Mouse (Mus musculus) liver, embryonic 12.5 days (tissue): ENCODE measurements around the gene Ushbp1. TPM values are rescaled to one million over a fixed set of nuclear protein-coding genes. Genes with fewer than 3 reads are reported as not detected.

Experiments used
- ATAC-seq: fragments of 200-750 bp; cut with Nextera tagmentation; 2 replicates; pipeline ENCODE4 v1.8.0; 2017; ENCODE audit warnings: moderate number of reproducible peaks, mild to moderate bottlenecking, moderate library complexity
- H3K27ac ChIP-seq: fragments of 300-500 bp; sonication (generic); 2 replicates; pipeline ENCODE4 v1.5.1; 2016; ENCODE audit warnings: mild to moderate bottlenecking
- H3K27me3 ChIP-seq: fragments of 300-500 bp; sonication (generic); replicated peaks from 2 replicates; pipeline ENCODE4 v1.6.1; 2016; ENCODE audit warnings: mild to moderate bottlenecking, moderate library complexity
- H3K36me3 ChIP-seq: fragments of 300-500 bp; sonication (generic); 2 replicates; pipeline ENCODE4 v1.6.1; 2016; ENCODE audit warnings: mild to moderate bottlenecking, moderate library complexity
- H3K4me1 ChIP-seq: fragments of 300-500 bp; sonication (generic); 2 replicates; pipeline ENCODE4 v1.6.1; 2016
- H3K4me2 ChIP-seq: fragments of 300-500 bp; sonication (generic); 2 replicates; pipeline ENCODE4 v1.6.1; 2016; ENCODE audit warnings: mild to moderate bottlenecking, moderate library complexity
- H3K4me3 ChIP-seq: fragments of 300-500 bp; sonication (generic); 2 replicates; pipeline ENCODE4 v1.5.1; 2016; ENCODE audit warnings: mild to moderate bottlenecking, moderate library complexity
- H3K9ac ChIP-seq: fragments of 300-500 bp; sonication (generic); 2 replicates; pipeline ENCODE4 v1.6.1; 2016; ENCODE audit warnings: mild to moderate bottlenecking, moderate library complexity
- H3K9me3 ChIP-seq: fragments of 300-500 bp; sonication (generic); replicated peaks from 2 replicates; pipeline ENCODE4 v1.6.1; 2016; ENCODE audit warnings: mild to moderate bottlenecking, moderate library complexity
- WGBS: fragments of 180-500 bp; shearing (Covaris S2); methylation state at CpG from one replicate; pipeline ENCODE4 v1.1.7; 2016; ENCODE audit not compliant: insufficient replicate concordance; 5-methylcytosine and 5-hydroxymethylcytosine counted together
- polyA plus RNA-seq: library from polyadenylated mRNA; unstranded; fragments of >200 nt; fragmentation: Nextera tagmentation; extraction: Ambion mirVana; gene quantifications from 2 replicates; pipeline ENCODE4 v1.2.1, GENCODE M21; 2016

Gene Ushbp1
- polyA plus RNA-seq, 1 experiment from 2014 or later, result 3.6 TPM

DNA sequence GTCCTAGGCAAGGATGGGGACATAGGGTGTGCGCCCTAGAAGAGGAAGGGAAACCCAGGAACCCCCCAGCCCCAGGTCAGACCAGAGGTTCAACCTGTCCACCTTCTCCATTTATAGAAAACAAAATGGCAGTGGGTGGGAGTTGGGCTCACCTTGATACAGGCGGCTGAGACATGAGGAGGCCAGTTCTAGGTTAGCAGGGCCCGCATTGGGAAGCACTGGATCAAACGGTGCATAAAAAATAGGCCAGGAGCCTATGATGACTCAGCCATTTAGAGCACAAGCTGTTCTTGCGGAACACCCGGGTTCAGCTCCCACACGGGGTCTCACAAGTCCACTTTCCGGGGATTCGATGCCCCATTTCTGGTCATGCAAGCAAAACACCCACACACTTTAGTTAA lies 9.3 kb upstream of the Ushbp1 start:
- Histone ChIP-seq H3K9me3 (no peaks in the 10 kb centered on the region), H3K4me3 (peak overlapping the region; percentile 92), H3K27ac (peak overlapping the region; percentile 82), H3K4me2 (peak overlapping the region; percentile 86), H3K9ac (peak overlapping the region; percentile 91), H3K4me1 (peaks cover 41% of the 10 kb centered on the region), H3K27me3 (no peaks in the 10 kb centered on the region), H3K36me3 (peaks cover 57% of the 10 kb centered on the region)
- no peak for ATAC-seq
- 62% methylated on average over 9 of the region's 9 CpGs for WGBS

DNA sequence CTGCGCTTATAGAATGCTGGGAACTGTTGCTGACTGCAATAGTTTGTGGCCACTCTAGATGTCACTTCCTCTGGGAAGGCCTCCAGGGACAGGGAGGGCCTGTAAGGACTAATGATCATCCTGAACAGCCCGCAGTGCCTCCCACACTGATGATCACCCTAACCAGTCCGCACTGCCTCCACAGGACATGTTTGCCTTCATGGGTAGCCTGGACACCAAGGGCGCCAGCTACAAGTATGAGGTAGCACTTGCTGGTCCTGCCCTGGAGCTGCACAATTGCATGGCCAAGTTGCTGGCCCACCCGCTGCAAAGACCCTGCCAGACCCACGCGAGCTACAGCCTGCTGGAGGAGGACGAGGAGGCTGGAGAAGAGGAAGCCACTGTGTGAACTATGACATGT lies 8.4 kb upstream of the Ushbp1 start:
- no peaks in the 10 kb centered on the region for H3K9me3 ChIP-seq
- no peaks in the 10 kb centered on the region for H3K27me3 ChIP-seq
- H3K4me1 ChIP-seq, result peaks cover 41% of the 10 kb centered on the region
- no peak overlapping the region for H3K9ac ChIP-seq
- H3K36me3 ChIP-seq, result peaks cover 57% of the 10 kb centered on the region
- H3K27ac ChIP-seq, result 0 out of 2 replicates have a peak overlapping the region, but pooled peaks have one; percentile 23
- 77% methylated on average over 8 of the region's 8 CpGs for WGBS
- no peak overlapping the region for H3K4me3 ChIP-seq
- H3K4me2 ChIP-seq, result no peak overlapping the region
- ATAC-seq, result no peak

DNA sequence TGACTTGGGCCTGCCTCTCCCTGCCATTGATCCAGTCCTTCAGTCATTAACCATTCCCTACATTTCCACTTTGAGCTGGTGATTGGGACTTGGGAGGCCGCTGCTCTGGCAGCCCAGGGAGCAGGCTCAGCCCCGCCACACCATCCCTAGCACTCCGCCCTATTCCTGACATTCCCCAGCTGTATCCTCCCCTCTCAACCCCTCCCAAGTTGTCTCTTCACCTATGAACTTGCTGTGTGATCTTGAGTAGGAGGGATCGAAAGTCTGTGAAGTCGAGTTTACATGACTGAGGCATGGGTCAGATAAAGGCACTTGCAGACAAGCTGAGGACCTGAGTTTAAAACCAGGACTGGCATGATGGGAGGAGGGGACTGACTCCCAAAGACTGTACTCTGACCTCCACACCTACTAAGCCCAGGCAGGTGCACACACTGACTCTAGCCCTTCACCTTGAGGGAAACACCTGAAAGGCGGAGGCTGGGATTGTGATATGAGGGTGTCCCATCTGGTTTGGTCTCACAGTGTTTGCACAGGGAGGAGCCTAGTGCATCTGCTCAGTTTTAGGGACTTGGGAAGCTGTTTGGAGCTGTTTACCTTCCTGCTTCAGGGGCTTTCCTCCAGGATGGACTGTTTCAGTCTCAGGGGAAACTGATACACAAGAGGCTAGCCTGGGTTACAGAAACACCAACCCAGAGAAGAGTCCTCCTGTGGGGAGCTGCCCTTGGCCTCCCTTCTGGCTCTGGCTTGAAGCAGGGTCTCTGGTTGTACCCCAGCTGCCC lies 7.7 kb upstream of the Ushbp1 start:
- no peak overlapping the region for H3K4me2 ChIP-seq
- no peak overlapping the region for H3K9ac ChIP-seq
- no peaks in the 10 kb centered on the region for H3K27me3 ChIP-seq
- no peaks in the 10 kb centered on the region for H3K9me3 ChIP-seq
- H3K36me3 ChIP-seq, result peaks cover 57% of the 10 kb centered on the region
- ATAC-seq, result no peak
- H3K4me3 ChIP-seq, result no peak overlapping the region
- H3K27ac ChIP-seq, result 0 out of 2 replicates have a peak overlapping the region, but pooled peaks have one; percentile 23
- 71% methylated on average over 6 of the region's 6 CpGs for WGBS
- peaks cover 39% of the 10 kb centered on the region for H3K4me1 ChIP-seq

DNA sequence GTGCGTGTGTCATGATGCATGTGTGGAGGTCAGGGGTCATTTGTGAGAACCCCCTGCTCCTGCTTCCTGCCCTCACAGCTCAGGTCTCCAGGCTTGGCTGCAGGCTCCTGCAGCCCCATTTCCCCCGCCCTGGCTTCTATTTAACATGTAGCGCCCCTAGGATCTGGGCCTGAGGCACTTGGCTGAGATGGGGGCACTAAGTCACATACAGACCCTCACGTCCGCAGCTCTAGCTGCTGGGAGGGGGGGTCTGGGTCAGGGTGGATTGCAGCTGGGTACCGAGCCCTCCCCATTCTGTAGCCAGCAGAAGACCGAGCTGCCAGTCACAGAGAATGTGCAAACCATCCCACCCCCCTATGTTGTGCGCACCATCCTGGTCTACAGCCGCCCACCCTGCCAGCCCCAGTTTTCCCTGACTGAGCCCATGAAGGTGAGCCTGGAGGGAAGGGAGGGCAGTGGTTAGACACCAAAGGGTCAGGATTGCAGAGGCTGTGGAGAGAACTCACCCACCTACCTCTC lies 6.9 kb upstream of the Ushbp1 start:
- H3K27me3 ChIP-seq, result no peaks in the 10 kb centered on the region

DNA sequence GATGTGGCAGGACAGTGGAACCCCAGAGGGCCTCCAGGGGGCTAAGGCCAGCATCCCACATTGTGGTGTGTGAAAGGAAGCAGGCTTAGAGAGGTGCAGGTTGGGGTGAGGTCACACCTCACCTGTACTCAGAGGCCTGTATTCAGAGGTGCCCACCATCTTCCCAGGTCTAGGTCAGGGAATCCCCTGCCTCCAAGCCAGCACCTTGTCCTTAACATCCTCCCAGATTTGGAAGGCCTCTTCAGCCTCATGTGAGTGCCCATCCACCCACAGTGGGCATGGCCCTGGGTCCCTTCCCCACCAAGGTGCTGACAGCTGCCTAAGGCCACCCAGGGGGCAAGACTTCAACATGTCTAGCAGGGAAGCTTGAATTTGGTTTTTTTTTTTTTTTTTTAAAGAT lies 5.9 kb upstream of the Ushbp1 start:
- H3K4me1 ChIP-seq, result peaks cover 30% of the 10 kb centered on the region
- no peak for ATAC-seq
- H3K36me3 ChIP-seq, result peaks cover 43% of the 10 kb centered on the region
- no peak overlapping the region for H3K9ac ChIP-seq
- no peak overlapping the region for H3K4me3 ChIP-seq
- no peak overlapping the region for H3K27ac ChIP-seq
- no peak overlapping the region for H3K4me2 ChIP-seq
- no peaks in the 10 kb centered on the region for H3K27me3 ChIP-seq
- H3K9me3 ChIP-seq, result no peaks in the 10 kb centered on the region

More for the DNA sequence above, 6.9 kb upstream of the Ushbp1 start:
- peaks cover 35% of the 10 kb centered on the region for H3K4me1 ChIP-seq
- H3K36me3 ChIP-seq, result peaks cover 51% of the 10 kb centered on the region
- no peak overlapping the region for H3K27ac ChIP-seq
- H3K4me2 ChIP-seq, result no peak overlapping the region
- no peak for ATAC-seq
- no peaks in the 10 kb centered on the region for H3K9me3 ChIP-seq
- no peak overlapping the region for H3K9ac ChIP-seq
- WGBS, result 85% methylated on average over 9 of the region's 9 CpGs
- no peak overlapping the region for H3K4me3 ChIP-seq

DNA sequence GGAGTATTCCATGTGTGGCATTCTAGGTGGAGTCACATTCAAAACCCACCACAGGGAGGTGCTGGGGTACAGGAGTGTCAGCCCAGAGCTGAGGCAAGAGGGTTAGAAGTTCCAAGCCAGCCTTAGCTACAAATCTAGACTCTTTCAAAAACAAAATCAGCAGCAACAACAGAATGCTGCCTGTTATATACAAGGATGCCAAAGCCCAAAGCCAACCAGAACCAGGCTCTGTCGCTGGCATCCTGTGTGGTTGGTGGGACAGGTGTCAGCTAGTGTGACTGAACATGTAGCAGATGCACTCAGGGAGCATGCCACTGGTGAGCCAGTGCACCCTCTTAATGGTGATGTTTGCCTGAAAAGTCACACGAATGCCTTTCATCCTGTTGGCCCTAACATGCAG lies 5.2 kb upstream of the Ushbp1 start:
- no peak overlapping the region for H3K9ac ChIP-seq
- H3K27me3 ChIP-seq, result no peaks in the 10 kb centered on the region
- no peak overlapping the region for H3K27ac ChIP-seq
- H3K36me3 ChIP-seq, result peaks cover 43% of the 10 kb centered on the region
- ATAC-seq, result no peak
- no peak overlapping the region for H3K4me2 ChIP-seq
- H3K9me3 ChIP-seq, result no peaks in the 10 kb centered on the region
- H3K4me1 ChIP-seq, result peaks cover 35% of the 10 kb centered on the region
- WGBS, result 85% methylated on average over 2 of the region's 2 CpGs
- H3K4me3 ChIP-seq, result no peak overlapping the region

DNA sequence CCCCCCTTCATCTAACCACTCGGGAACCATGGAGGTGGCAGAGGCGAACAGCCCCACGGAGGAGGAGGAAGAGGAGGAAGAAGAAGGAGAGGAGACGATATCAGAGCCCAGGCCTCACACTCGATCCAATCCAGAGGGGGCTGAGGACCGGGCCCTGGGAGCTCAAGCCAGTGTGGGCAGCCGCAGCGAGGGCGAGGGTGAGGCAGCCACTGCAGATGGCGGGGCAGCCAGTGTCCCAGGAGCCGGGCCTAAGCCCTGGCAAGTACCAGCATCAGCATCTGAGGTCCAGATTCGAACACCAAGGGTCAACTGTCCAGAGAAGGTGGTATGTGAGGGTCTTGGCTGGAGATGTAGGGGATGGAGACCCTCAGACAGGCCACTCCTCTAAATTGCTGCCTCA lies 2.1 kb upstream of the Ushbp1 start:
- Histone ChIP-seq H3K27me3 (no peaks in the 10 kb centered on the region), H3K4me1 (peaks cover 34% of the 10 kb centered on the region), H3K36me3 (peaks cover 31% of the 10 kb centered on the region), H3K4me3 (peak overlapping the region; percentile 91), H3K4me2 (peak overlapping the region; percentile 90), H3K9me3 (no peaks in the 10 kb centered on the region), H3K9ac (peak overlapping the region; percentile 86), H3K27ac (no peak overlapping the region; the same call in 1 of the 2 replicates)
- ATAC-seq, result no peak
- WGBS, result 72% methylated on average over 12 of the region's 12 CpGs

DNA sequence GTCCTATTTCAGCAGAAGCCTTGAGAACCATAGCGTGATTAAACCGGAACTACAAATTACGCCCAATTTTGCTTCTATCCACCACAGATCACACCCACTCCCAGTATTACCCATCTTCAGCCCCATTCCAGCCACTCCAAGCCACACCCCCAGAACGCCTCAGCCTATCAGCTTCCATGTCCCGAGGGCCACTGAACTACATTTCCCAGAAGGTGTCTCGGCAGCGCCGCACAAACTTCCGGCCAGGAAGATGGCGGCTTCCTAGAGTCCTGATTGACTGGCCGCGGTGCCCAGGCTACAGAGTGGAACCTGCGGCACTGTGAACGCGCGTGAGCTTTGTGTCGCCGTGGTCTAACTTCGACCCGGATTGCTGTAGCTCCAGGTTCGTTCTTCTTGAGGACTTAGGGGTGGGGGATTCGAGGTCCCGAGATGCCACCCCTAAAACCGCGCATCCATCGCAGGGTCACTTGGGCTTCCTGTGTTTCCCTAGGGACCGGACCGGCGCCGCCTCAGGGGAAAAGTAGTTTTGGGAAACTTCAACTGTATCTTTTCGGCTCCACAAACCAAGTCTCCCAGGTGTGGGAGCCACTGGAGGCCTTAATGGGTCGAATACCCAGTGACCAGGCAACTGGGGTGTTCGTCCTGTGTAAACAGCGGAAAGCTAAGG lies 1.2 kb upstream of the Ushbp1 start, which contains the start of gene Babam1:
TSS of gene Babam1 (plus strand) at position 223 of the 667 bp plus-strand sequence.
- H3K27ac ChIP-seq, result peak within 1 kb of the TSS; percentile 77
- H3K9ac ChIP-seq, result peak within 1 kb of the TSS; percentile 86
- ATAC-seq, result peak; percentile 95
- no peaks in the 10 kb centered on the region for H3K9me3 ChIP-seq
- H3K4me3 ChIP-seq, result peak within 1 kb of the TSS; percentile 91
- H3K4me1 ChIP-seq, result peaks cover 35% of the 10 kb centered on the region
- peaks cover 28% of the 10 kb centered on the region for H3K36me3 ChIP-seq
- no peaks in the 10 kb centered on the region for H3K27me3 ChIP-seq
- H3K4me2 ChIP-seq, result peak within 1 kb of the TSS; percentile 90
- under 1% methylated on average over 34 of the region's 34 CpGs for WGBS

DNA sequence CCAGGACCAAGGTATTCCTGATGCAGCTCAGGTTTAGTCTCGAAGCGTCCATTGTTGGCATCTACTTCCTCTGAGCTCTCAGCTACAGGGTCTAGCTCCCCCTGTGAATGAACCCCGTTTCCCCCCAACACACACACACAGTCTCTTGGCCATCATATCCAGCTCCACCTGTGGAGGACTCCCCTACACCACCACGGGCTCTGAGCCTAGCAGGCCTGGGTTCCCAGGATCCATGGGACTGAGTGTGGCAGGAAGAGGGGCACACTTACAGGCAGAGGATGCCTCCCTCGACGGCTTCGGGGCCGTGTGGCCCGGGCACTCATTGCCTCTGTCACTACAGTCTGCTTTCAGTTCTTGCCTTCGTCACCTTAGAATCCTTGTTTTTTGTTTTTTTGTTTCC lies 531 bp downstream of the Ushbp1 start:
- Histone ChIP-seq H3K9ac (no peak overlapping the region), H3K4me2 (peak overlapping the region; percentile 19; the same call in 1 of the 2 replicates), H3K9me3 (no peaks in the 10 kb centered on the region), H3K4me1 (peaks cover 35% of the 10 kb centered on the region), H3K4me3 (no peak overlapping the region), H3K27me3 (no peaks in the 10 kb centered on the region), H3K36me3 (peaks cover 19% of the 10 kb centered on the region), H3K27ac (no peak overlapping the region)
- ATAC-seq, result no peak
- 67% methylated on average over 10 of the region's 10 CpGs for WGBS

DNA sequence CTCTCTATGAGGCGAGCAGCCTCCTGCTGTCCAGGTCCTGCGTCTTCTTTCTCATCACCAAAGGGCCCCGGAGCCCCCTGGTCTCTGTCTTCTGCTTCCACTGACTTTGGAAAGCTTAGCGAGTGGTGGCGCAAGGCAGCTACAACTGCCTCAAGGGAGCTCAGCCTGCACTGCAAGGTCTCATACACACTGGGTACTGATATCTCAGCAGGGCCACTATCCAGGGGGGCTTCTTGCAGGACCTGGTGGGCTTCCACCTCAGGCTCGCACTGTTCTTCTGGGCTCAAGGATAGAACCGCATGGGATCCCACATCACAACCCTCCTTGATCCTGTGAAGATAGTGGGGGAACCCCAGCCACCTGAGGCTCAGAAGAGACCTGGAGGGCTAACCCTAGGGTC lies 1.1 kb downstream of the Ushbp1 start:
- WGBS, result 72% methylated on average over 7 of the region's 7 CpGs
- ATAC-seq, result no peak
- H3K9ac ChIP-seq, result no peak overlapping the region
- no peak overlapping the region for H3K4me3 ChIP-seq
- H3K9me3 ChIP-seq, result no peaks in the 10 kb centered on the region
- peaks cover 14% of the 10 kb centered on the region for H3K36me3 ChIP-seq
- H3K27ac ChIP-seq, result no peak overlapping the region
- H3K27me3 ChIP-seq, result no peaks in the 10 kb centered on the region
- H3K4me2 ChIP-seq, result peak overlapping the region; percentile 3; the same call in 1 of the 2 replicates
- H3K4me1 ChIP-seq, result peaks cover 35% of the 10 kb centered on the region

DNA sequence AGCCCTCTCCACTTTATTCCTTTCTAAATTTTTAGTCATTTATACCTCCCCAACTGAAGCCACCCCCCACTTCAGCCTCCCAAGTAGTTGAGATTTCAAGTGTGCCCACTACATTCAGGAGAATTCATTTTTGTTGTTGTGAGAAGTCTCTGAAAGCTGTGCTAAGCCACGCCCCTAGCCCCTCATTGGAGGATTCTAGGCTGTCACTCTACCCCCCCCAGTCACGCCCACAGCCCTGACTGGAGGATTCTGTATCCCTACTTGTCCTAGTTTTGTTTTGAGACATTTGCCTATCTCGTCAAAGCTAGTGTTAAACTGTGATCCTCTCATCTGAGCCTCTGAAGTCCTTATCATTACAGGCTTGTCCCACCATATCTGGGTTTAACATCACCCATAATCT lies 2.7 kb downstream of the Ushbp1 start:
- no peaks in the 10 kb centered on the region for H3K27me3 ChIP-seq
- peaks cover 34% of the 10 kb centered on the region for H3K4me1 ChIP-seq
- 0 out of 2 replicates have a peak overlapping the region, but pooled peaks have one; percentile 5 for H3K4me3 ChIP-seq
- peak overlapping the region; percentile 49 for H3K4me2 ChIP-seq
- no peaks in the 10 kb centered on the region for H3K36me3 ChIP-seq
- H3K9ac ChIP-seq, result no peak overlapping the region
- H3K9me3 ChIP-seq, result no peaks in the 10 kb centered on the region
- 13% methylated on average over 3 of the region's 3 CpGs for WGBS
- H3K27ac ChIP-seq, result no peak overlapping the region
- no peak for ATAC-seq

DNA sequence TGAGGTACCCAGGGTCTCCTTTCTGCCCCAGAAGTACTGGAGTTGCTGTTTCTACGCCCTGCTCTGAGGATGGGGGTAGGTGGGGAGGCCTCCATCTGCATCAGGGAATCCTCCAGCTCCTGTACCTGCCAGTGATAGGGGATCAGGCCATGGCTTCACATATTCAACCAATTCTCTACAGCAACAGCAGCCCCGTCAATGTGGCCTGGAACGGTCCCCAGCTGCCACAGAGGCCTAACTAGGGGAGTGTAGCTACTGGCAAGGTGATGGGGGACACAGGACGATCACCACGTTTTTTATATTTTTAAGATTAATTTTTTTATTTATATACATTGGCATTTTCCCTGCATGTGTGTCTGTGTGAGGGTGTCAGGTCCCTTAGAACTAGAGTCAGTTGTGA lies 3.2 kb downstream of the Ushbp1 start:
- Histone ChIP-seq H3K4me1 (peaks cover 29% of the 10 kb centered on the region), H3K4me3 (no peak overlapping the region), H3K27me3 (no peaks in the 10 kb centered on the region), H3K4me2 (no peak overlapping the region), H3K9ac (no peak overlapping the region), H3K36me3 (no peaks in the 10 kb centered on the region), H3K9me3 (no peaks in the 10 kb centered on the region), H3K27ac (no peak overlapping the region)
- ATAC-seq, result no peak
- WGBS, result 59% methylated on average over 5 of the region's 5 CpGs
